Mouse (Mus musculus): Measurements from ENCODE around the gene Otog. TPM values are rescaled to one million over a fixed set of nuclear protein-coding genes. Genes with fewer than 3 reads are reported as not detected.

The Otog gene
- total and polyA plus RNA-seq, 3 experiments, result 0.06 TPM; not detected in 2

DNA sequence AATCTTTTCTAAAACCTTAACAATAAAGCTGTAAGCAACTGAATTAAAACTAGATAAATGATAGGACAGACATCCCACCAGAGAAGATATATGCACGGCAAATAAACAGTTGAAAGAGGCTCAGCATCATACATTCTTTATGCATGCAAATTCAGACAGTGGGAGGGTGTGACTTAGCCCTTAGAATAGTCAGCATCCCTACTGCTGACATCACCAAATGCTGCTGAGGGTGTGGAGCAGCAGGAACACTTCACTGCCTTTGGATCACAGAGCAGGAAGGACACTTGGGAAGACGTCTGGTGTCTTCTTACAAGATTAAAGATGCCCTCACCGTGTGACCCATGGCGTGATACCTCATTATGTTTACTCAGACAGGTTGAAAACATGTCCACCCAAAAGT, 87.1 kb downstream of the Otog start:
- no peak overlapping the region for H3K27ac ChIP-seq
- H3K9ac ChIP-seq (ENCODE audit: low read depth, low read length), result no peak overlapping the region
- no peaks in the 10 kb centered on the region for H3K79me2 ChIP-seq (replicated peaks; ENCODE audit: control insufficient read depth, insufficient read depth, low read length)
- intact Hi-C loops (cut with DNase I), result no loop called here
- 41% methylated on average over 4 of the region's 4 CpGs for WGBS
- H3K4me3 ChIP-seq, result no peak overlapping the region
- no peaks in the 10 kb centered on the region for H3K4me1 ChIP-seq (ENCODE audit: control insufficient read depth, insufficient read depth, low read length)
- no peak for DNase-seq
- TF ChIP-seq POLR2A (IDR thresholded peaks at IDR 0.05; ENCODE audit: insufficient read depth, low read depth, low read length) (no peak), CTCF (IDR thresholded peaks at IDR 0.05) (no peak), EP300 (IDR thresholded peaks at IDR 0.05; ENCODE audit: insufficient read depth, low read depth, low read length) (no peak)
- H3K27me3 ChIP-seq (ENCODE audit: control insufficient read depth, insufficient read depth, low read length), result no peaks in the 10 kb centered on the region; the same call in 1 of the 2 replicates
- H3K36me3 ChIP-seq (ENCODE audit: control insufficient read depth, insufficient read depth, low read length), result no peaks in the 10 kb centered on the region

DNA sequence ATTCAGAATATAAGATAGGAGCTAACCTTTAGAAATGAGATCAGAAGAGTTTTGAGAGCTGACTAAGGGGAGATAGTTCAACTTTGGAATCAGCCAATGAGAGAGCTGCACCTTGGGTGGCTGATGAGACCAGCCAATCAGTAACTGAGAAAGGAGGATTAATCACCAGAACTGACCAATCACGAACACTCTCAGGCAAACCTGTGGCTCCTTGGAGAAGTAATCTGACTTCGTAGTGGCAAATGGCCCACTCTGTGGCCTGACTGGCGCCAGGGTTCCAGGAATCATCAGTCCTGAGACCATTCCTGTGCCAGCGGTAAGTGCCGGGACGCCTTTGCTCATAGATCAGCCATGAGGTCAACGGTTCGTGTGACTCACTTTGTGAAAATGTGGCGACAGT, 96.6 kb downstream of the Otog start:
- H3K4me3 ChIP-seq, result no peak overlapping the region
- no peaks in the 10 kb centered on the region for H3K79me2 ChIP-seq (replicated peaks; ENCODE audit: control insufficient read depth, insufficient read depth, low read length)
- H3K27me3 ChIP-seq (ENCODE audit: control insufficient read depth, insufficient read depth, low read length), result no peaks in the 10 kb centered on the region
- no peak overlapping the region for H3K9ac ChIP-seq (ENCODE audit: low read depth, low read length)
- no peak overlapping the region for H3K27ac ChIP-seq
- intact Hi-C loops (cut with DNase I), result no loop called here
- WGBS, result 85% methylated on average over 9 of the region's 9 CpGs
- H3K4me1 ChIP-seq (ENCODE audit: control insufficient read depth, insufficient read depth, low read length), result no peaks in the 10 kb centered on the region
- no peak for DNase-seq
- TF ChIP-seq EP300 (IDR thresholded peaks at IDR 0.05; ENCODE audit: insufficient read depth, low read depth, low read length) (no peak), POLR2A (IDR thresholded peaks at IDR 0.05; ENCODE audit: insufficient read depth, low read depth, low read length) (no peak), CTCF (IDR thresholded peaks at IDR 0.05) (no peak)
- no peaks in the 10 kb centered on the region for H3K36me3 ChIP-seq (ENCODE audit: control insufficient read depth, insufficient read depth, low read length)

DNA sequence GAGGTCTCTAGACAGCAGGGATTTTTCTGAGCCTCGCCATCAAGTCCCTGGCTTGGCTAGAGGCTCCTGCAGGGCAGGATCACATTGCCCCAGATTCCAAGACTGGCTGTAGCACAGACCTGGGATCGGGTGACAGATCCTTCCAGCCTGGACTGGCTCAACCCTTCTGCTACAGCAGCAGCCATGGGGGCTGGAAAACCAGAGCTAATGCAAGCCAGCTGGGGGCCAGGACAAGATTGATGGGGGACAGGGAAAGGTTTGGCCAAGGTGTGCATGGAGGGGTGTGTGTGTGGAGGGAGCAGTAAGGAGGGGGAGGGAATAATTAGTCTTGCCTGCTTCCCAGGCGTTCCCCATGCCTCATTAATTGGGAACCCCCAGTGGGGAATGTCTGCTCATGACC, 99.0 kb downstream of the Otog start:
- intact Hi-C loops (cut with DNase I), result no loop called here
- H3K27me3 ChIP-seq (ENCODE audit: control insufficient read depth, insufficient read depth, low read length), result no peaks in the 10 kb centered on the region
- no peak for TF ChIP-seq CTCF (IDR thresholded peaks at IDR 0.05)
- no peak for TF ChIP-seq POLR2A (IDR thresholded peaks at IDR 0.05; ENCODE audit: insufficient read depth, low read depth, low read length)
- no peak for TF ChIP-seq EP300 (IDR thresholded peaks at IDR 0.05; ENCODE audit: insufficient read depth, low read depth, low read length)
- 36% methylated on average over 3 of the region's 3 CpGs for WGBS
- no peaks in the 10 kb centered on the region for H3K36me3 ChIP-seq (ENCODE audit: control insufficient read depth, insufficient read depth, low read length)
- no peak overlapping the region for H3K4me3 ChIP-seq
- no peak overlapping the region for H3K27ac ChIP-seq
- H3K4me1 ChIP-seq (ENCODE audit: control insufficient read depth, insufficient read depth, low read length), result no peaks in the 10 kb centered on the region
- no peak for DNase-seq
- H3K79me2 ChIP-seq (replicated peaks; ENCODE audit: control insufficient read depth, insufficient read depth, low read length), result no peaks in the 10 kb centered on the region
- no peak overlapping the region for H3K9ac ChIP-seq (ENCODE audit: low read depth, low read length)

DNA sequence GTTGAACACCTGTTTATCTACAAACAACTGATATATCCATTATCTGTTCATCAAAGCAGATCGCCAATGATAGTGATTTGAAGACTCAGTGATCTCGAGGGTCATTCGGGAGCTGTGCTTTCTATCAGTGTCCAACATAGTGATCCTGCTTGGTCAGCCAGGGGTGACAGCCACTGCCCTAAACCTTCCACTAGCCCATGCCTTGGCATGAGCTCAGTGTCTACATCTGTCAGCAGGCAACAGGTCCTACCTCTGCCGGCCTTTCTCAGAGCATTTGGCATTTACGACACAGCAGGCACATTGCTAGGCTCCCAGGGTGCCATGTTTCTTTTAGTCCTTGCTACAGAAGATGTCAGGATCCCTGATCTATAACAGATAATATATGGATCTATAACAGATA, 99.5 kb downstream of the Otog start:
- no peak overlapping the region for H3K4me3 ChIP-seq
- no peak overlapping the region for H3K9ac ChIP-seq (ENCODE audit: low read depth, low read length)
- 72% methylated on average over 5 of the region's 5 CpGs for WGBS
- no peaks in the 10 kb centered on the region for H3K79me2 ChIP-seq (replicated peaks; ENCODE audit: control insufficient read depth, insufficient read depth, low read length)
- intact Hi-C loops (cut with DNase I), result no loop called here
- TF ChIP-seq POLR2A (IDR thresholded peaks at IDR 0.05; ENCODE audit: insufficient read depth, low read depth, low read length), result no peak
- TF ChIP-seq EP300 (IDR thresholded peaks at IDR 0.05; ENCODE audit: insufficient read depth, low read depth, low read length), result no peak
- no peak for TF ChIP-seq CTCF (IDR thresholded peaks at IDR 0.05)
- H3K4me1 ChIP-seq (ENCODE audit: control insufficient read depth, insufficient read depth, low read length), result no peaks in the 10 kb centered on the region
- H3K27me3 ChIP-seq (ENCODE audit: control insufficient read depth, insufficient read depth, low read length), result no peaks in the 10 kb centered on the region
- DNase-seq, result no peak
- H3K27ac ChIP-seq, result no peak overlapping the region
- H3K36me3 ChIP-seq (ENCODE audit: control insufficient read depth, insufficient read depth, low read length), result no peaks in the 10 kb centered on the region

DNA sequence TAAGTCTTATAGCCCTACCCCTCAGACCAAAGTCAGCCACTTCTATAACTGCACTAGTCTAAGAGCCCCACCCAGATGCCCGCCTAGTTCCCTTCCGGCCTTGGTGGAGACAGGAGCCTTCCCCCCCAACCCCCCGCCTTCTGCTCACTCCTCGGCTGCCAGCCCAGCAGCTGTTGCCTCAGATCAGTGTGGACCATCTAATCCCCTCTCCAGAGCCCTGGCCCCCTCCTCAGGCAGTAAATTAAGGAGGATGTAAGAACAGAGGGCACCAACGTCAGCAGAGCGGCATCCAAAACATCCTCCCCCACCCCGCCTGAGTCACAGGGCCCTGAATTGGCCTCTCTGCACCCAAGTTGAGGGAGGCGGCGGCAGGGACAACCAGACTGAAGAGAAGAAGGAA, 100.7 kb downstream of the Otog start:
- Histone ChIP-seq H3K27me3 (ENCODE audit: control insufficient read depth, insufficient read depth, low read length) (no peaks in the 10 kb centered on the region), H3K36me3 (ENCODE audit: control insufficient read depth, insufficient read depth, low read length) (no peaks in the 10 kb centered on the region), H3K9ac (ENCODE audit: low read depth, low read length) (no peak overlapping the region), H3K4me3 (no peak overlapping the region), H3K27ac (no peak overlapping the region), H3K4me1 (ENCODE audit: control insufficient read depth, insufficient read depth, low read length) (no peaks in the 10 kb centered on the region), H3K79me2 (replicated peaks; ENCODE audit: control insufficient read depth, insufficient read depth, low read length) (no peaks in the 10 kb centered on the region)
- TF ChIP-seq POLR2A (IDR thresholded peaks at IDR 0.05; ENCODE audit: insufficient read depth, low read depth, low read length) (no peak), EP300 (IDR thresholded peaks at IDR 0.05; ENCODE audit: insufficient read depth, low read depth, low read length) (no peak), CTCF (IDR thresholded peaks at IDR 0.05) (no peak)
- DNase-seq, result no peak
- 81% methylated on average over 9 of the region's 9 CpGs for WGBS
- intact Hi-C loops (cut with DNase I), result no loop called here

- DNase-seq, result no peak
- Histone ChIP-seq H3K27ac (no peak overlapping the region), H3K4me1 (ENCODE audit: control insufficient read depth, insufficient read depth, low read length) (no peaks in the 10 kb centered on the region), H3K9ac (ENCODE audit: low read depth, low read length) (no peak overlapping the region), H3K79me2 (replicated peaks; ENCODE audit: control insufficient read depth, insufficient read depth, low read length) (no peaks in the 10 kb centered on the region), H3K27me3 (ENCODE audit: control insufficient read depth, insufficient read depth, low read length) (peaks cover 5% of the 10 kb centered on the region), H3K36me3 (ENCODE audit: control insufficient read depth, insufficient read depth, low read length) (no peaks in the 10 kb centered on the region), H3K4me3 (no peak overlapping the region)
- no peak for TF ChIP-seq POLR2A (IDR thresholded peaks at IDR 0.05; ENCODE audit: insufficient read depth, low read depth, low read length)
- WGBS, result 53% methylated on average over 4 of the region's 4 CpGs
- intact Hi-C loops (cut with DNase I), result no loop called here
Measured at GRCm38 (mm10) chr7:46347692-46348091, 106.9 kb downstream of the Otog start.
